Mouse (Mus musculus) cortical plate, adult 2 months (tissue): ENCODE measurements around the gene E130309D02Rik. TPM values are rescaled to one million over a fixed set of nuclear protein-coding genes. Genes with fewer than 3 reads are reported as not detected.

Experiments used
- H3K27ac ChIP-seq: fragments of 200-500 bp; 2 replicates; pipeline ENCODE4 v1.5.1; 2012; ENCODE audit warnings: low read length, control low read depth, inconsistent platforms; ENCODE audit not compliant: insufficient read depth
- H3K4me1 ChIP-seq: fragments of 200-500 bp; 2 replicates; pipeline ENCODE4 v1.6.1; 2011; ENCODE audit warnings: low read length; ENCODE audit not compliant: control insufficient read depth, insufficient read depth
- H3K4me3 ChIP-seq: fragments of 200-500 bp; 2 replicates; pipeline ENCODE4 v1.5.1; 2011; ENCODE audit warnings: mild to moderate bottlenecking, low read length, control low read depth; ENCODE audit not compliant: insufficient read depth
- CTCF ChIP-seq: fragments of 200-500 bp; IDR thresholded peaks from 2 replicates; pipeline ENCODE4 v1.5.1; 2011; ENCODE audit warnings: mild to moderate bottlenecking, control low read depth, low read length; ENCODE audit not compliant: insufficient read depth; ENCODE audit errors: extremely low read depth
- POLR2A ChIP-seq: fragments of 200-500 bp; IDR thresholded peaks from 2 replicates; pipeline ENCODE4 v1.6.1; 2011; ENCODE audit warnings: mild to moderate bottlenecking, low read length, control low read depth; ENCODE audit not compliant: insufficient read depth; ENCODE audit errors: extremely low read depth
- polyA plus RNA-seq: library from polyadenylated mRNA; depleted of rRNA; stranded (reverse); fragments of >200 nt; gene quantifications from 2 replicates; pipeline ENCODE4 v1.2.3, GENCODE M21; 2012; rRNA removed

Gene E130309D02Rik
- polyA plus RNA-seq: 16.3 and 16.9 TPM in 2 replicates

GRCm38 (mm10) chr5:143314730-143315513 is at the start of gene E130309D02Rik:
Gene E130309D02Rik, minus strand, starts transcription at chr5:143315360.
- Histone ChIP-seq H3K4me1 (peaks cover 3% of the 10 kb centered on the region; the same call in 1 of the 2 replicates), H3K27ac (peak within 1 kb of the TSS; percentile 97), H3K4me3 (peak within 1 kb of the TSS; percentile 99)
- TF ChIP-seq CTCF: peak; percentile 32
- TF ChIP-seq POLR2A: no peak

- TF ChIP-seq POLR2A (no peak), CTCF (no peak)
- H3K4me3 ChIP-seq: peak overlapping the region; percentile 30
- H3K27ac ChIP-seq: no peak overlapping the region
- H3K4me1 ChIP-seq: no peaks in the 10 kb centered on the region
Observed at GRCm38 (mm10) chr5:143363678-143364615, 48.8 kb upstream of the E130309D02Rik start.

- Histone ChIP-seq H3K4me1 (no peaks in the 10 kb centered on the region), H3K4me3 (no peak overlapping the region), H3K27ac (no peak overlapping the region)
- TF ChIP-seq CTCF (no peak), POLR2A (no peak)
Observed at GRCm38 (mm10) chr5:143361428-143361827, 46.3 kb upstream of the E130309D02Rik start.

GRCm38 (mm10) chr5:143360000-143360399 is 44.8 kb upstream of the E130309D02Rik start:
- TF ChIP-seq POLR2A (no peak), CTCF (peak; percentile 22; the same call in 1 of the 2 replicates)

GRCm38 (mm10) chr5:143359263-143359662 is 44.1 kb upstream of the E130309D02Rik start:
- TF ChIP-seq CTCF (no peak), POLR2A (no peak)
- H3K4me3 ChIP-seq: no peak overlapping the region
- no peak overlapping the region for H3K27ac ChIP-seq
- H3K4me1 ChIP-seq: no peaks in the 10 kb centered on the region

More at GRCm38 (mm10) chr5:143360000-143360399, 44.8 kb upstream of the E130309D02Rik start:
- Histone ChIP-seq H3K4me1 (no peaks in the 10 kb centered on the region), H3K27ac (no peak overlapping the region), H3K4me3 (no peak overlapping the region)

GRCm38 (mm10) chr5:143357564-143357963 is 42.4 kb upstream of the E130309D02Rik start:
- H3K4me1 ChIP-seq: no peaks in the 10 kb centered on the region
- no peak overlapping the region for H3K4me3 ChIP-seq
- no peak overlapping the region for H3K27ac ChIP-seq
- no peak for TF ChIP-seq POLR2A
- TF ChIP-seq CTCF: no peak

- Histone ChIP-seq H3K4me3 (no peak within 1 kb of the TSS), H3K27ac (no peak within 1 kb of the TSS), H3K4me1 (no peaks in the 10 kb centered on the region)
- TF ChIP-seq POLR2A: no peak
- TF ChIP-seq CTCF: no peak
Observed at GRCm38 (mm10) chr5:143356686-143357388, 41.7 kb upstream of the E130309D02Rik start, which contains the start of gene Grid2ip. Gene Grid2ip, plus strand, starts transcription at chr5:143357338.

- Histone ChIP-seq H3K4me3 (no peak overlapping the region), H3K27ac (no peak overlapping the region), H3K4me1 (no peaks in the 10 kb centered on the region)
- no peak for TF ChIP-seq CTCF
- TF ChIP-seq POLR2A: no peak
Observed at GRCm38 (mm10) chr5:143356017-143356416, 40.9 kb upstream of the E130309D02Rik start.

- TF ChIP-seq POLR2A (no peak), CTCF (no peak)
- Histone ChIP-seq H3K4me1 (no peaks in the 10 kb centered on the region), H3K4me3 (no peak overlapping the region), H3K27ac (no peak overlapping the region)
Observed at GRCm38 (mm10) chr5:143346367-143346766, 31.2 kb upstream of the E130309D02Rik start.
